Mouse (Mus musculus) myocyte (in vitro differentiated cells): ENCODE results near the gene Slc25a53. TPM values are rescaled to one million over a fixed set of nuclear protein-coding genes. Genes with fewer than 3 reads are reported as not detected.

Experiments
- H3K27me3 ChIP-seq: one replicate; pipeline ENCODE4 v1.6.1; 2011; ENCODE audit not compliant: control insufficient read depth, insufficient read depth, insufficient read length
- H3K36me3 ChIP-seq: one replicate; pipeline ENCODE4 v1.6.1; 2011; ENCODE audit not compliant: control insufficient read depth, insufficient read depth
- H3K4me2 ChIP-seq: one replicate; pipeline ENCODE4 v1.6.1; 2011; ENCODE audit warnings: low read depth, control low read depth
- H3K4me3 ChIP-seq: one replicate; pipeline ENCODE4 v1.5.1; 2011; ENCODE audit warnings: mild to moderate bottlenecking, control low read depth, moderate library complexity
- H3K79me2 ChIP-seq: one replicate; pipeline ENCODE4 v1.6.1; 2011; ENCODE audit not compliant: control insufficient read depth, insufficient read depth
- H3ac ChIP-seq: one replicate; pipeline ENCODE4 v1.6.1; 2011; ENCODE audit not compliant: control insufficient read depth, insufficient read length
- CEBPB ChIP-seq: IDR thresholded peaks from 2 replicates; pipeline ENCODE4 v1.6.1; 2011; ENCODE audit warnings: mild to moderate bottlenecking, moderate library complexity; ENCODE audit not compliant: poor library complexity, insufficient read depth, severe bottlenecking
- E2F4 ChIP-seq: IDR thresholded peaks from one replicate; pipeline ENCODE4 v1.6.1; 2011; ENCODE audit warnings: mild to moderate bottlenecking, control low read depth, moderate library complexity; ENCODE audit not compliant: insufficient read depth
- MAX ChIP-seq: IDR thresholded peaks from one replicate; pipeline ENCODE4 v1.6.1; 2011; ENCODE audit warnings: low read depth, mild to moderate bottlenecking, control low read depth
- MYOD1 ChIP-seq, 3 experiments: IDR thresholded peaks; one replicate each; pipeline ENCODE4 v1.6.1; 2011; ENCODE audit warnings: control low read depth in 2 of 3, low read depth in 2 of 3, mild to moderate bottlenecking in 2 of 3, moderate library complexity in 1 of 3; ENCODE audit not compliant: insufficient read length in 2 of 3, control insufficient read depth in 1 of 3
- MYOG ChIP-seq, 3 experiments: IDR thresholded peaks; one replicate each; pipeline ENCODE4 v1.6.1; 2011; ENCODE audit warnings: control low read depth in 2 of 3, low read depth in 2 of 3, mild to moderate bottlenecking in 2 of 3; ENCODE audit not compliant: insufficient read length in 2 of 3, control insufficient read depth in 1 of 3, insufficient read depth in 1 of 3
- POLR2A ChIP-seq: IDR thresholded peaks from one replicate; pipeline ENCODE4 v1.6.1; 2011; ENCODE audit warnings: low read depth, mild to moderate bottlenecking, control low read depth, moderate library complexity; ENCODE audit not compliant: insufficient read length
- POLR2AphosphoS2 ChIP-seq: IDR thresholded peaks from one replicate; pipeline ENCODE4 v1.6.1; 2011; ENCODE audit warnings: low read depth, control low read depth; ENCODE audit not compliant: insufficient read length
- REST ChIP-seq: IDR thresholded peaks from one replicate; pipeline ENCODE4 v1.6.1; 2011; ENCODE audit warnings: mild to moderate bottlenecking, control low read depth, moderate library complexity; ENCODE audit not compliant: insufficient read depth, insufficient read length
- SRF ChIP-seq: IDR thresholded peaks from one replicate; pipeline ENCODE4 v1.6.1; 2011; ENCODE audit warnings: low read depth; ENCODE audit not compliant: control insufficient read depth, insufficient read length
- TCF12 ChIP-seq: IDR thresholded peaks from one replicate; pipeline ENCODE4 v1.6.1; 2011; ENCODE audit warnings: mild to moderate bottlenecking, control low read depth; ENCODE audit not compliant: poor library complexity, insufficient read depth, severe bottlenecking
- TCF3 ChIP-seq: IDR thresholded peaks from one replicate; pipeline ENCODE4 v1.6.1; 2011; ENCODE audit warnings: low read depth, control low read depth; ENCODE audit not compliant: insufficient read length
- USF1 ChIP-seq: IDR thresholded peaks from one replicate; pipeline ENCODE4 v1.6.1; 2011; ENCODE audit warnings: low read depth, mild to moderate bottlenecking, control low read depth, moderate library complexity
- polyA plus RNA-seq: library from polyadenylated mRNA; unstranded; fragments of >200 nt; fragmentation: generic; extraction: Trizol; gene quantifications from one replicate; pipeline ENCODE4 v1.2.1, GENCODE M21; 2012; ENCODE audit warnings: missing spikeins

Gene Slc25a53
- polyA plus RNA-seq, result 1.1 TPM

DNA sequence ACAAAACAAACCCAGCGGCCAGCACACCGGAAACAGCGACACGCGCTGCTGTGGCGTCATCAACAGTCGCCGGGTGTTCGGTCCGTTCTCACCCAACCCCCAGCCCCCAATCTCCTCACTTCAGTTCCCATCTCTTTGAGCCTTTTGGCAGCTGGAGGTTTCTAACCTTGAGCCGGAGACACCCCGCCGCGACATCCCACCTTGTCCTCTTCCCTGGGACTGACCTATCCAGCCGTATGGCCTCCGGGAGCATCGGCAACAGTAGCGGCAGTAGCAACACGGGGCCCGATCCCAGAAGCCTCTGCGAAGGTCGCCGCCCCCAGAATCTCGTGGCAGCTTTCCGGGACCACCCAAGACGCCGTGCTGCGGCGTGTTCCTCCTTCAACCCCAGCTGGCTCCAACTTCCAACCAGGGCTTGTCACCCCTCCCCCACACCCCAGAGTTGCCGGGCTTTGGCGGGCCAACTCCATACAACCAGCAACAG is at the start of gene Slc25a53:
Gene Slc25a53 (minus strand): TSS at position 303 of the 484 bp plus-strand sequence.
- Histone ChIP-seq H3K4me3 (peak within 1 kb of the TSS; percentile 48), H3K36me3 (no peaks in the 10 kb centered on the region), H3K27me3 (no peaks in the 10 kb centered on the region), H3ac (peak within 1 kb of the TSS; percentile 8), H3K79me2 (peaks cover 15% of the 10 kb centered on the region), H3K4me2 (peak within 1 kb of the TSS; percentile 60)
- TF ChIP-seq MAX (no peak), TCF3 (no peak), REST (no peak), POLR2A (no peak), TCF12 (no peak), SRF (no peak), MYOD1 (IDR thresholded peaks at IDR 0.05; ENCODE audit: control insufficient read depth in 1 of 3, insufficient read length in 2 of 3, low read depth in 2 of 3) (no peak), MYOG (IDR thresholded peaks at IDR 0.05; ENCODE audit: control insufficient read depth in 1 of 3, insufficient read depth in 1 of 3, insufficient read length in 2 of 3, low read depth in 2 of 3) (no peak), CEBPB (no peak), E2F4 (no peak), POLR2AphosphoS2 (no peak), USF1 (no peak)

- H3K4me2 ChIP-seq, result no peak overlapping the region
- TF ChIP-seq POLR2A (no peak), SRF (no peak), MYOG (IDR thresholded peaks at IDR 0.05; ENCODE audit: control insufficient read depth in 1 of 3, insufficient read depth in 1 of 3, insufficient read length in 2 of 3, low read depth in 2 of 3) (no peak), TCF12 (no peak), USF1 (no peak), E2F4 (no peak), CEBPB (no peak)
- no peak overlapping the region for H3K4me3 ChIP-seq
- no peaks in the 10 kb centered on the region for H3K79me2 ChIP-seq
- H3K27me3 ChIP-seq, result no peaks in the 10 kb centered on the region
- H3ac ChIP-seq, result no peak overlapping the region
- no peaks in the 10 kb centered on the region for H3K36me3 ChIP-seq
Measured at GRCm38 (mm10) chrX:137063202-137063601, 25.1 kb upstream of the Slc25a53 start.

DNA sequence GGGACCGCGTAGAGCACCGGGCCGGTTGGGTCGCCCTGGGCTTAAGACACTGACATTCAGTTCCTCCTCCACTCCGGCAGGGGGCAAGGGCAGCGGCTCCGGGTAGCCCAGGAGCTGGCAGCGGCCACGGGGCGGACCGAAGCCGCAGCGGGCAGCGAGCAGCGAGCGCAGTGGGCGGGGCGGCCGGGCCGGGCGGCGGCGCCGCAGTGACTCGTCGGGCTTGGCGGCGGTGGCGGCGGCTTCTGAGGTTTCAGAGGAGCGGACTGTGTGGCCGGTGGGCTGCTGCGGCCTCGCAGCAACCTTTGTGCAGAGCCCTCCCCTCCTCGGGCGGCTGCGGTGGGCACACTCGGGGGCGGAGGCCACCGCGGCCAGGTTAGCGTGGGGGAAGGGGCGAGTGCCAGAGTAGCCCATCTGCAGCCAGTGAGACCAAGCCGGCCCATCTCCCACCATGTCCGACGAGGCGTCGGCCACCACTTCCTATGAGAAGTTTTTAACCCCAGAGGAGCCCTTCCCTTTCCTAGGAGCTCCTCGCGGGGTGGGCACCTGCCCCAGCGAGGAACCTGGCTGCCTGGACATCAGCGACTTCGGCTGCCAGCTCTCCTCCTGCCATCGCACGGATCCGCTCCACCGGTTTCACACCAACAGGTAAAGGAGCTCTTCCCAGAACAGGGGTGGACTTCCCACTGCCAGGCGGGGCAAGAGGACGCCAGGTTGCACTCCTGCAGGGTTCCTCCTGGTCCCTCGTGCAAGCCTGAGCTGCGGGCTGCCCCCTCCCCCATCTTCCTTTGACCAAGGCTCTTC is 11.5 kb upstream of the Slc25a53 start, which contains the start of gene Fam199x:
Gene Fam199x (plus strand): TSS at position 170 of the 801 bp plus-strand sequence.
- H3K36me3 ChIP-seq, result no peaks in the 10 kb centered on the region
- no peak within 1 kb of the TSS for H3ac ChIP-seq
- peak within 1 kb of the TSS; percentile 36 for H3K4me3 ChIP-seq
- H3K4me2 ChIP-seq, result peak within 1 kb of the TSS; percentile 64
- no peaks in the 10 kb centered on the region for H3K79me2 ChIP-seq
- no peaks in the 10 kb centered on the region for H3K27me3 ChIP-seq
- peak; percentile 60 for TF ChIP-seq POLR2A
- TF ChIP-seq MAX, result no peak
- TF ChIP-seq CEBPB, result no peak
- no peak for TF ChIP-seq USF1
- no peak for TF ChIP-seq TCF12
- no peak for TF ChIP-seq SRF
- peak; percentile 12 for TF ChIP-seq POLR2AphosphoS2
- TF ChIP-seq TCF3, result no peak
- no peak for TF ChIP-seq E2F4
- TF ChIP-seq REST, result no peak
- TF ChIP-seq MYOD1 (IDR thresholded peaks at IDR 0.05; ENCODE audit: control insufficient read depth in 1 of 3, insufficient read length in 2 of 3, low read depth in 2 of 3), result no peak

DNA sequence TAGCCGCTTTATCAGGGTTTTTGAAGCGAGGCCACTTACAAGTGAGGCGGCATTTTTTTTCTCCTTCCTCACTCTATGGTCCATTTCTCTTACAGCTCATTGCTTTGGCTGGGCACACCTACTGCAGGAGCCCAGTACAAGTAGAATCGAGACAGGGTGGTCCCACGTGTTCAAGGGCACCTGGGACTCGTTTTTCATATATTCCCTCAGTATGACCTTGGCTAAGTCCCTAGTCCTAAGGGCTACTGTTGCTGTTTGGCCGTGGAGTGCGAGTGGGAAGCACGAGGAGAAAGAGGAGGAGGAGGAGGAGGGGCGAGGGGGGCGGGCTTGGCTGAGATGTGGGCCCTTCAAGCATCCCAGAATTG is 10.9 kb upstream of the Slc25a53 start:
- peak overlapping the region; percentile 36 for H3K4me3 ChIP-seq
- H3K4me2 ChIP-seq, result peak overlapping the region; percentile 48
- H3K36me3 ChIP-seq, result no peaks in the 10 kb centered on the region
- no peaks in the 10 kb centered on the region for H3K27me3 ChIP-seq
- TF ChIP-seq POLR2A (no peak), MYOD1 (IDR thresholded peaks at IDR 0.05; ENCODE audit: control insufficient read depth in 1 of 3, insufficient read length in 2 of 3, low read depth in 2 of 3) (no peak), REST (no peak), MAX (no peak), MYOG (IDR thresholded peaks at IDR 0.05; ENCODE audit: control insufficient read depth in 1 of 3, insufficient read depth in 1 of 3, insufficient read length in 2 of 3, low read depth in 2 of 3) (no peak)
- H3ac ChIP-seq, result no peak overlapping the region
- no peaks in the 10 kb centered on the region for H3K79me2 ChIP-seq

GRCm38 (mm10) chrX:137038502-137038901 is 400 bp upstream of the Slc25a53 start:
- H3K4me3 ChIP-seq, result peak overlapping the region; percentile 48
- peaks cover 15% of the 10 kb centered on the region for H3K79me2 ChIP-seq
- H3K27me3 ChIP-seq, result no peaks in the 10 kb centered on the region
- H3K36me3 ChIP-seq, result no peaks in the 10 kb centered on the region
- H3ac ChIP-seq, result peak overlapping the region; percentile 8
- TF ChIP-seq POLR2A (no peak), MYOG (IDR thresholded peaks at IDR 0.05; ENCODE audit: control insufficient read depth in 1 of 3, insufficient read depth in 1 of 3, insufficient read length in 2 of 3, low read depth in 2 of 3) (no peak), MYOD1 (IDR thresholded peaks at IDR 0.05; ENCODE audit: control insufficient read depth in 1 of 3, insufficient read length in 2 of 3, low read depth in 2 of 3) (no peak), TCF12 (no peak), CEBPB (no peak), POLR2AphosphoS2 (no peak)
- H3K4me2 ChIP-seq, result peak overlapping the region; percentile 60
